Mouse (Mus musculus) adrenal gland (tissue): ENCODE data around the gene Bptf.
"Not testable (repeated sequence)": the region's sequence is repeated elsewhere in the genome, so short reads cannot be mapped to it uniquely, and the experiment has no call there.

Experiments used
- intact Hi-C: fragments of 180-260 bp; cut with DNase I; formaldehyde crosslinking; loops from one replicate; pipeline ENCODE4 v1.15.1; 2025

Gene Bptf

GRCm38 (mm10) chr11:107019722-107020121 is 112.2 kb downstream of the Bptf start:
- intact Hi-C loops, result not testable (repeated sequence)

- intact Hi-C loops, result no loop called here
Observed at GRCm38 (mm10) chr11:107019318-107019717, 112.6 kb downstream of the Bptf start.

- intact Hi-C loops, result no loop called here
Observed at GRCm38 (mm10) chr11:107018606-107019005, 113.3 kb downstream of the Bptf start.

GRCm38 (mm10) chr11:107017339-107017886 is 114.5 kb downstream of the Bptf start:
- intact Hi-C loops, result no loop called here

GRCm38 (mm10) chr11:107016893-107017292 is 115.0 kb downstream of the Bptf start:
- intact Hi-C loops, result no loop called here

GRCm38 (mm10) chr11:107015535-107016187 is 116.3 kb downstream of the Bptf start:
- intact Hi-C loops, result not testable (repeated sequence)

- intact Hi-C loops, result no loop called here
Observed at GRCm38 (mm10) chr11:107014597-107015309, 117.2 kb downstream of the Bptf start.

- intact Hi-C loops, result no loop called here
Observed at GRCm38 (mm10) chr11:107014020-107014585, 117.8 kb downstream of the Bptf start.

- intact Hi-C loops, result loop anchor here (1.0 kb wide), 1 partner anchor 10 kb away; no protein-coding TSS in a partner anchor
Observed at GRCm38 (mm10) chr11:107012324-107013017, 119.5 kb downstream of the Bptf start.

- intact Hi-C loops, result loop anchor here (2.0 kb wide), 1 partner anchor 35 kb away; no protein-coding TSS in a partner anchor
Observed at GRCm38 (mm10) chr11:107011669-107012323, 120.1 kb downstream of the Bptf start.

- intact Hi-C loops, result loop anchor here (2.0 kb wide), 1 partner anchor 36 kb away; no protein-coding TSS in a partner anchor
Observed at GRCm38 (mm10) chr11:107011171-107011570, 120.8 kb downstream of the Bptf start.

- intact Hi-C loops, result loop anchor here (2.0 kb wide), 1 partner anchor 36 kb away; no protein-coding TSS in a partner anchor
Observed at GRCm38 (mm10) chr11:107010447-107010846, 121.5 kb downstream of the Bptf start.

- intact Hi-C loops, result no loop called here
Observed at GRCm38 (mm10) chr11:107005538-107005937, 126.4 kb downstream of the Bptf start.

- intact Hi-C loops, result loop anchor here (1.0 kb wide), 1 partner anchor 11 kb away; no protein-coding TSS in a partner anchor
Observed at GRCm38 (mm10) chr11:107001760-107002675, 129.9 kb downstream of the Bptf start.

- intact Hi-C loops, result no loop called here
Observed at GRCm38 (mm10) chr11:106999949-107000513, 131.9 kb downstream of the Bptf start.

- intact Hi-C loops, result no loop called here
Observed at GRCm38 (mm10) chr11:106999151-106999948, 132.6 kb downstream of the Bptf start, which contains the start of gene Kpna2. Gene Kpna2, minus strand, starts transcription at chr11:106999541.

GRCm38 (mm10) chr11:106998651-106999150 is 133.2 kb downstream of the Bptf start:
- intact Hi-C loops, result no loop called here

- intact Hi-C loops, result no loop called here
Observed at GRCm38 (mm10) chr11:106997976-106998375, 134.0 kb downstream of the Bptf start.
